Mouse (Mus musculus): Measurements from ENCODE around the gene Car10. TPM values are rescaled to one million over a fixed set of nuclear protein-coding genes. Genes with fewer than 3 reads are reported as not detected.

Car10 gene
- polyA plus RNA-seq, 1 experiment, result not detected

DNA sequence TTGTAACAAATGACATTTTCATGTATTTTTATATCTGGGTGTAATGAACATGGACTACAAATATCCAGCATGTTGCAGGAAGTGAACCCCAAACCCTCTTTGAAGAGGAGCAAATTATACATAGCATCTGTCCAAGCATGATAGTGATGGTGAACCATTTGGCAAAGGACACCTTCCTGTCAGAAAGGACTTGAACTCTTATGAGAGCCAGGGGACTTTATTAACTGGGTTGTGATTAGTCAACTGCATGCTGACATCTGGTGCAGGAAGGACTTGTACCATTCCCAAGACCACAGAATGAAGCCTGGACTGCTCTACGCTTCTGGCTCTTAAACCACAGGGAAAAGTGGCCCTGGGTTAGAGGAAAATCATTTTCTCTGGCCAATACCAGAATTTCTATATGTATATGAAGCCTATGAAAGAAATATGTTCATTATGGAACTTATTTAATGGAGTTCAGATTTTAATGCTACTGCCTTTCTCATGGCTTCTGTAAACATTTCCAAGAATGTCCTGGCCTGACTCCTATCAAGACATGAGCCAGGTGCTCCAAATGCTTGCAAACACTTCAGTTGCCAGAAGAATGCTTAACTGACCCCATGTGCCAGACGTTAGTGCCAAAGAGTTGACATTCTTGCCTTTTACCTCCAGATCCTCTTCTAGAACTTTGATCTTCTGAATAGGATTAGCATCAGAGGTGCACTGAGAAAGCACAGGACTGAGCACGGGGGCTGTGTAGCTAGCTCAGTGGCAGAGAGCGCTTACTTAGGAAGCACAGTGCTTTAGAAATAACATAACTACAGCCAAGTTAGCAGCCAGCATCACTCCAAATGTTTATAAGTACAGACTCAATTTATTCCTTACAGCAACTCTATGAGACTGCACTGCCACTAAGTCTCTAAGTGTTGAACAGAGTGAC lies 337.4 kb downstream of the Car10 start:
- no peak overlapping the region for H3K4me3 ChIP-seq (ENCODE audit: low read depth, low read length)
- 44% methylated on average over 4 of the region's 4 CpGs for WGBS
- H3K4me1 ChIP-seq (ENCODE audit: control insufficient read depth, insufficient read depth, insufficient read length, low read length), result 0 out of 2 replicates have a peak, but pooled peaks cover 2% of the 10 kb centered on the region
- H3K27me3 ChIP-seq (ENCODE audit: control insufficient read depth, insufficient read depth, low read length), result no peaks in the 10 kb centered on the region
- no peak for TF ChIP-seq POLR2A (IDR thresholded peaks at IDR 0.05; ENCODE audit: low read depth, low read length)
- TF ChIP-seq CTCF (IDR thresholded peaks at IDR 0.05; ENCODE audit: extremely low read depth, insufficient read length, insufficient replicate concordance, low read depth, low read length), result no peak
- H3K27ac ChIP-seq (ENCODE audit: insufficient read depth, low read depth, low read length), result no peak overlapping the region
- H3K36me3 ChIP-seq (ENCODE audit: control insufficient read depth, insufficient read depth, low read length), result no peaks in the 10 kb centered on the region

DNA sequence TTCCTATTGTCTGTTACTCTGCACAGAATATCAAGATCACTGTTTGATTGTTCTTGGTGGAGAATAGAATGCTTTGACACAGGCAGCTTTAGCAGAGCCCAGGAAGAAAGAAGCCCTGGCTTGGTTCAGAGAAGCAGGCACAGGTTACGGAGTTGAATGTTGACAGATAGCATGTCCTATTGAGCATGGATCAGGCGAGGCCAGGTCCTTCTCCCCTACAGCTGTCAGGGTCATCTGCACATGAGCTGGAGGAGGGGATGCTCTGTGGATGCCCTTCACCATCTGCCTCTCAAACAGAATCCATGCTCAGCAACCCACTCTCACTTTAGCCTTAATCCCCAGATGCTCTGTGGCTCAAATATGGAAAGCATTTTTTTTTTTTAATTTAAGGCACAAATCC lies 339.1 kb downstream of the Car10 start:
- H3K36me3 ChIP-seq (ENCODE audit: control insufficient read depth, insufficient read depth, low read length), result no peaks in the 10 kb centered on the region
- no peak for TF ChIP-seq POLR2A (IDR thresholded peaks at IDR 0.05; ENCODE audit: low read depth, low read length)
- TF ChIP-seq CTCF (IDR thresholded peaks at IDR 0.05; ENCODE audit: extremely low read depth, insufficient read length, insufficient replicate concordance, low read depth, low read length), result no peak
- 0 out of 2 replicates have a peak, but pooled peaks cover 2% of the 10 kb centered on the region for H3K4me1 ChIP-seq (ENCODE audit: control insufficient read depth, insufficient read depth, insufficient read length, low read length)
- H3K4me3 ChIP-seq (ENCODE audit: low read depth, low read length), result no peak overlapping the region
- WGBS, result 86% methylated on average over 2 of the region's 2 CpGs
- no peaks in the 10 kb centered on the region for H3K27me3 ChIP-seq (ENCODE audit: control insufficient read depth, insufficient read depth, low read length)
- no peak overlapping the region for H3K27ac ChIP-seq (ENCODE audit: insufficient read depth, low read depth, low read length)

DNA sequence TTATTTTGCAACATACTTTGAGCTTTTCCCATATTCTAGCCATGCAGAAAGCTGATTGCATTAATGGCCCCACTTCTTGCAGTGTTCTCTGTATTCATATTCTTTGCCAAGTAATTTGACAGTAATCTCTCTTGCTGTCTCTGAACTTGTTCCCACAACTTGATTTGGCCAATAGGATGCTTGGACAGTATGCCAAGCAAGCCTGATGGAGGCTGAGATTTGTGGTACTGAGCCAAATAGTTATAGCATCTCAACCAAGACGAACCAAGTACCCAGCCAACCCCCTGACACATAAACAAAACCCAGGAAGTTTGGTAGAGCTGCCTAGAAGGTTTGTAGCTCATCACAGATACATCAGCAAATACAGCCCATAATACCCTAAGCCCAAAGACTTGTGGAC lies 342.6 kb downstream of the Car10 start:
- TF ChIP-seq POLR2A (IDR thresholded peaks at IDR 0.05; ENCODE audit: low read depth, low read length) (no peak), CTCF (IDR thresholded peaks at IDR 0.05; ENCODE audit: extremely low read depth, insufficient read length, insufficient replicate concordance, low read depth, low read length) (no peak)
- no peak overlapping the region for H3K4me3 ChIP-seq (ENCODE audit: low read depth, low read length)
- 64% methylated on average over 1 of the region's 1 CpGs for WGBS
- no peaks in the 10 kb centered on the region for H3K4me1 ChIP-seq (ENCODE audit: control insufficient read depth, insufficient read depth, insufficient read length, low read length)
- no peaks in the 10 kb centered on the region for H3K36me3 ChIP-seq (ENCODE audit: control insufficient read depth, insufficient read depth, low read length)
- no peaks in the 10 kb centered on the region for H3K27me3 ChIP-seq (ENCODE audit: control insufficient read depth, insufficient read depth, low read length)
- H3K27ac ChIP-seq (ENCODE audit: insufficient read depth, low read depth, low read length), result no peak overlapping the region

DNA sequence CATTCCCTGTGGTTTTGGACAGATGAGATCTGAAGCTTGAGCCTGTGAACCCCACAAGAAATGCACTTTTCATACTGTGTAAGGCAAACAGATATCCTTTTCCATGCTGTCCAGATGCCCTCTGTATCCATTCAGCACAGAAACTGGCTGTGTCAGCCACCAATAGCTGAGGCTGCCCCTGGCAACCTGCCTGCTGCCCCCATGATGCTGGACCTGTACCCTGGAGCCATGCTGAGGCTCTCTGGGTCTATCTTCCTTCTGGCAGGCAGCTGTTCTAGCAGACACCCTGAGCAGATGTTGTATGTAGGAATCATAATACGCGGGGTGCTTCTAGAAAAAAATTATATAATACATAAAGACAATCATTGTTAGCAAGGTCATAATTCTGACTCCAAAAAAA lies 345.9 kb downstream of the Car10 start:
- 82% methylated on average over 2 of the region's 2 CpGs for WGBS
- TF ChIP-seq CTCF (IDR thresholded peaks at IDR 0.05; ENCODE audit: extremely low read depth, insufficient read length, insufficient replicate concordance, low read depth, low read length), result no peak
- no peak for TF ChIP-seq POLR2A (IDR thresholded peaks at IDR 0.05; ENCODE audit: low read depth, low read length)
- H3K36me3 ChIP-seq (ENCODE audit: control insufficient read depth, insufficient read depth, low read length), result no peaks in the 10 kb centered on the region

DNA sequence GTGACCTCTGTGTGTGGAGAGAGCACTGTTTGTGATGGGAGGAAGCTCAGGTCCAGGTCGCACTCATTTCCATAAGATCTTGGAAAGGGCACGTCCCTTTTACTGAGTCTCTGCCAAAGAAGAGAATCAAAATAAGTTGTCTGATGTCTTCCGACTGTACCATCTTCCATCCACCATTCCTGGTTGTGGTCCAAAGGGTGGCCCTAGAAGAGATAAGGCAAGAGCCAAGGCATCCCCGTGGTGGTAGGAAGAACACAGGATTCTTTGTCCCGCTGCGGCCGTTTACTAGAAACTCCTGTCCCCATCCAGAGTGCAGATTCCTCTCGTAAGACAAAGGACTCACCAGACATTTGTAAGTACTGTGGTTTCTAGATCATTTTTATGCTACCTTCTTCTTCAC lies 346.9 kb downstream of the Car10 start:
- H3K4me1 ChIP-seq (ENCODE audit: control insufficient read depth, insufficient read depth, insufficient read length, low read length), result no peaks in the 10 kb centered on the region
- TF ChIP-seq CTCF (IDR thresholded peaks at IDR 0.05; ENCODE audit: extremely low read depth, insufficient read length, insufficient replicate concordance, low read depth, low read length) (no peak), POLR2A (IDR thresholded peaks at IDR 0.05; ENCODE audit: low read depth, low read length) (no peak)
- WGBS, result 81% methylated on average over 8 of the region's 8 CpGs
- no peaks in the 10 kb centered on the region for H3K36me3 ChIP-seq (ENCODE audit: control insufficient read depth, insufficient read depth, low read length)
- H3K27me3 ChIP-seq (ENCODE audit: control insufficient read depth, insufficient read depth, low read length), result no peaks in the 10 kb centered on the region
- no peak overlapping the region for H3K4me3 ChIP-seq (ENCODE audit: low read depth, low read length)
- no peak overlapping the region for H3K27ac ChIP-seq (ENCODE audit: insufficient read depth, low read depth, low read length)

More for the DNA sequence above, 345.9 kb downstream of the Car10 start:
- Histone ChIP-seq H3K4me3 (ENCODE audit: low read depth, low read length) (no peak overlapping the region), H3K27me3 (ENCODE audit: control insufficient read depth, insufficient read depth, low read length) (no peaks in the 10 kb centered on the region), H3K27ac (ENCODE audit: insufficient read depth, low read depth, low read length) (no peak overlapping the region), H3K4me1 (ENCODE audit: control insufficient read depth, insufficient read depth, insufficient read length, low read length) (no peaks in the 10 kb centered on the region)

DNA sequence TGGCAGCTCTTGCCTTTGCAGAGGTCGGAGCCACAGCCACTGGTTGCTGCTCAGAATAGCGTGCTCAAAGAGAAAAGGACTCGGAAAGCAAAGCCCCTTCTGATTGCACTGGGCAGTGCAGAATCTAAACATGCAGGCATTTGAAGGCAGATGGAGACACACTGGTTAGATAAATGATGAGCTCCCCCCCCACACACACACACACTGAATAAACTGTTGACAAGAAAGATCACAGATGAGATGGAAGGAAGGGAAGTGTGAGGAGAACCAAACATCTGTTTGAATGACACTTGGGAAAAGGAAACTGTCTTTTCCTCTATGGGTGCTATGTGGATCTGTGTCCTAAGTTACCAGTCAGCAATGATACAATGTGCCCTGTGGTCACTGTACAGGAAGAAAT lies 349.7 kb downstream of the Car10 start:
- Histone ChIP-seq H3K4me3 (ENCODE audit: low read depth, low read length) (no peak overlapping the region), H3K36me3 (ENCODE audit: control insufficient read depth, insufficient read depth, low read length) (no peaks in the 10 kb centered on the region), H3K4me1 (ENCODE audit: control insufficient read depth, insufficient read depth, insufficient read length, low read length) (no peaks in the 10 kb centered on the region), H3K27ac (ENCODE audit: insufficient read depth, low read depth, low read length) (no peak overlapping the region), H3K27me3 (ENCODE audit: control insufficient read depth, insufficient read depth, low read length) (no peaks in the 10 kb centered on the region)
- 72% methylated on average over 3 of the region's 3 CpGs for WGBS
- TF ChIP-seq CTCF (IDR thresholded peaks at IDR 0.05; ENCODE audit: extremely low read depth, insufficient read length, insufficient replicate concordance, low read depth, low read length) (no peak), POLR2A (IDR thresholded peaks at IDR 0.05; ENCODE audit: low read depth, low read length) (no peak)

Data from small intestine, adult 2 months (tissue).